Mouse (Mus musculus) c-Kit-positive CD71-positive TER-119-positive erythroid progenitor cells, embryonic 14.5 days (primary cell): ENCODE data around the gene Hoxc6.

Experiments used
- DNase-seq: peaks from one replicate; pipeline ENCODE4 v3.0.0-alpha.2; 2013; ENCODE audit warnings: low spot score

Gene Hoxc6

DNA sequence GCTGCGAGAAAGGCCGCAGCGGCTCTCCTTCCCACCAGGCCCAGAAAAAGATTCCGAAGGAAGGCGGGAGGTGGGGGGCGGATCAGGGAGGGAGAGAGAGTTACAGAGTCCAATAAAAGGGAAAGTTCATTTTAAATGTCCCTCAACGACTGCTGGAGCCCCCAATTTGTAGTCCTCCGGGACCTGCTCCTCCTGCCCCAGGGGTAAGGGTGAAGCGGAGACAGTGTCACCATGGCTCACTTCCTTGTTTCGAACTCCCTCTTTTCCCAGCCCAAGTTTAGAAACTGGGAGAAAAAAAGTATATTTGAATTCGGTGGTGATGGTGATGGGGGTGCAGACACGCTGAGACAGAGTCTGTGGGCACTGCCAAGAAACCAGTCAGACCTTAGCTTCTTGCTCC, 42.5 kb downstream of the Hoxc6 start:
- no peak for DNase-seq

DNA sequence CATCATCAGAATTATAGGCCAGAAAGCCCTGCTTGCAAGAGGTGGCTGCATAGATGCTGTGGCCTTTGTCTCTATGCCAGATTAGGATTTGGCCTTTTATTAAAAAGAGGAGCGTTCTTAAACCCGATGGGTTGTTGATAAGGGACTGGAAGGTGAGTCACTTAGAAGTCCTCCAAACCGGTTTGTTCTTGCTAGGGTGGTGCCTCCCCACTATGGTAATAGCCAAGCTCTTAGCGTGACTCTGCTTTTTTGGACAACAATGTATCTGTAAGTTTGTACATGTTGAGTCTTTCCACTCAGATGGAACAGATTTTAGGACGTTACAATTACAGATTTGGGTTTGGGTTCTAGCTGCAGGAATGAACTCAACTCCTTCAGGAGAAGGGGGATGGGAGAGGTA, 43.6 kb downstream of the Hoxc6 start:
- DNase-seq: no peak

GRCm38 (mm10) chr15:103042209-103042608, 44.2 kb downstream of the Hoxc6 start:
- no peak for DNase-seq

DNA sequence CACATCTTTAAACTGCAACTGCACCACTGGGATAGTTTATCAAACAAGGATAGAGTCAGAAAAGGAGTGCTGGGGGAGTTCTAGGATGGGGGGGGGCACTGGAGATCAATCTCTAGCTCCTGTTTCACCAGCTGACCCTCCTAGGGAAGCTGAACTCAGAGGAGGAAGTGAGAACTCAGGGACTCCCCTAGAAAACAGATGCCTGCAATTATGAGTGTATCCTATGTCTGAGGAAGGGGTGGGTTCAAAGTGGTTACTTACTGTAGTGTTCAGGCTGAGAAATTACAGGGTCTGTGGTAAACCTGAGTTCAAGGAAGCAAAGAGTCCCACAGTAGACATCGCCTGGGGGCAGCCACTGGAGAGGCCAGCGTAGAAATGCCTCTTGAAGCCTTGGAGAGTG, 53.6 kb downstream of the Hoxc6 start:
- no peak for DNase-seq

DNA sequence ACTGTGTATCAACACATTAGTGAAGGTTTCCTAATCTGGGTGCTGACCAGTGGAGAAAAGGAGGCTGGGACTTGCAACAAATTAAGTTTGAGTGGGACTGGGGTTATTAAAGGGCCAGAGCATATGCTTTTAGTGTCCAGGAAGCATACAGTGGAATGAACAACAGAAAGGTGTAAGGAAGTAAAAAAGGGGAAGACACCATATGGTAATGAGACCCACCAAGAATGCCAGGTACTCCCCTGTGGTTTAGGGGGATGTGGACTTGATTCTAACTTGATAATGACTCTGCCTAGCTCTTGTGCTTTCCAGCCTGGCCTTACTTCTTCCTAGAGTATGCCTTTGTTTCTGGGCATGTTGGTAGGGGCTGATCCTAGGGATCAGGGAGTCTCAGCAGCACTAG, 55.2 kb downstream of the Hoxc6 start:
- DNase-seq: no peak

DNA sequence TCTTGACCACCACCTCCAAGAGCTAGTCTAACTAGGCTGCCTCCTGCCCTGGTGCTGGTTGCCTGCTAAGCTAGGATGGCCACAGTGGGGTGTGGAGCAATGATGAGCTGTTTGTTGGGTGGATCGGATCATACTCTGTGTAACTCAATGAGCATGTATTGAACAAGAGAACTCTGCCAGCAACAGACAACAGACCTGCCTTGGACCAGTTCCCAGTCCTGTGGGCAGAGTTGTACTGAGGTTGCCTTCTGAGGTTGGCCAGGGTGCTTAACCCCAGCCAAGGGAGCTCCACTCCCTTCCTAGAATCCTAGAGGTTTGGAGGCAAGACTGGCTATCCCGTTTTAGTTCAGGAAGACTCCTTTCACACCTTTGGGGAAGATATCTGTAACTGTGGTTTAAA, 58.3 kb downstream of the Hoxc6 start:
- no peak for DNase-seq

- DNase-seq: no peak
These were observed 60.7 kb downstream of the Hoxc6 start for GRCm38 (mm10) chr15:103058715-103059114.

- DNase-seq: no peak
These were observed 61.4 kb downstream of the Hoxc6 start for GRCm38 (mm10) chr15:103059393-103059992.

DNA sequence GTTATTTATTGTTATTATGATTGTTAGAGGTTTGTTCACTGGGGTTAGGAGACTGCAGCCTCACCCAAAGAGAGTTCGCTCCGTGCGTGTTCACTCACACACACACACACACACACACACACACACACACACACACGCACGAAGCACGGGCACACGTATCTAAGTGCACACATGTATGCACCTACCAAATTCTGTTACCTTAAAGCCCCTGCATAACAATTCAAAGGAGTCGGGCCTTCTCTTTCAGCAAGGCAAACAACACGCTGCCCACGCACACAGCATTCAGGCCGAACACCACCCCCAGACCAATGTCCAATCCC, 61.9 kb downstream of the Hoxc6 start:
- DNase-seq: no peak

DNA sequence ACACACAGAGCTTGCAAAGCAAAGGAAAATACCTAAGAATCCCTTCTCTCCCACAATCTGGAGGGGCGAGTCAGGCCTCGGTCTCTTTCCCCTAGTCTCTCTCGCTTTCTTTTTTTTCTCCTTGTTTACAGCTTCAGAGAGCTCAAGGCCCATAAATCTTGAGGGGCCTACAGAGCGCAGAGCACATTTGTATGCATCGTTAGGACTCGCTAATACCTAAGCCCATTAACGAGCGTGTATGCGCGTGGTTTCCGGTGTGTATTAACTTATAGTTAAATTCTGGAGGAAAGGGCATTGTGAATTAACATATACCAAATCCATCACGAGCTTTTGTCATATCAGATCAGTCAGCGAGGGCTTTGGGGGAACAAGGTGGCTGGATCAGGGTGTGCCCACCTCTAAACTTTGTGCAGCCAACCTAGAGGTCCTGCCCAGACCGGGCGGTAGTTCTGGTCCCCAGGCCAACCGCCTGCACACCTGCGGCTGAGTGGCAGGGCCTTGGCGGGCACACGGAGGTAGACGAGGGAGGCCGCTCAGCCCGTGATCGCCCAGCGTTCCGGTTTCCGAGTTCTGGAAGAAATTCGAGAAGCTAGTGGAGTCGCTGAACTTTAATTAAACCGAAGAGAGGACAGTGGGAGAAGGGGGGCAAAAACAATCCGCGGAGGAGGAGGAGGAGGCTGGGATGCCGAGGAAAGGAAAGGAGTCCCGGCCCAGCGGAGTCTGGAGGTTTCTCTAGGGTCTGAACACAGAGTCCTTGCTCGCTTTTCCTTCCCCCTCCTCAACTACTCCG, 62.5 kb downstream of the Hoxc6 start:
- DNase-seq: no peak

- no peak for DNase-seq
These were observed 63.2 kb downstream of the Hoxc6 start for GRCm38 (mm10) chr15:103061131-103061825.
